Mouse (Mus musculus) testis, postnatal 14 days (tissue): ENCODE data around the gene Timm29.
A peak's percentile ranks its signal among the peaks of the same experiment; 100 is the strongest.

Source experiments
- DNase-seq: peaks from one replicate; pipeline ENCODE4 v3.0.0; 2021; ENCODE audit warnings: low spot score

The Timm29 gene

GRCm38 (mm10) chr9:21616232-21616781, 23.8 kb downstream of the Timm29 start:
- DNase-seq: peak; percentile 94

GRCm38 (mm10) chr9:21617066-21617465, 24.5 kb downstream of the Timm29 start:
- DNase-seq: peak; percentile 41

GRCm38 (mm10) chr9:21620229-21620628, 27.7 kb downstream of the Timm29 start:
- DNase-seq: no peak

GRCm38 (mm10) chr9:21622676-21623075, 30.2 kb downstream of the Timm29 start:
- no peak for DNase-seq

GRCm38 (mm10) chr9:21625342-21626339, 33.1 kb downstream of the Timm29 start:
- no peak for DNase-seq

GRCm38 (mm10) chr9:21626571-21626970, 34.0 kb downstream of the Timm29 start:
- DNase-seq: no peak

GRCm38 (mm10) chr9:21627145-21627795, 34.7 kb downstream of the Timm29 start:
- DNase-seq: no peak

- no peak for DNase-seq
These were observed 38.2 kb downstream of the Timm29 start for GRCm38 (mm10) chr9:21630673-21631072.

GRCm38 (mm10) chr9:21633106-21633505, 40.6 kb downstream of the Timm29 start:
- DNase-seq: no peak

- no peak for DNase-seq
These were observed 43.1 kb downstream of the Timm29 start for GRCm38 (mm10) chr9:21635639-21636038.

- no peak for DNase-seq
These were observed 46.5 kb downstream of the Timm29 start for GRCm38 (mm10) chr9:21639031-21639430.
